Mouse (Mus musculus): ENCODE data around the gene Micall2.

DNA sequence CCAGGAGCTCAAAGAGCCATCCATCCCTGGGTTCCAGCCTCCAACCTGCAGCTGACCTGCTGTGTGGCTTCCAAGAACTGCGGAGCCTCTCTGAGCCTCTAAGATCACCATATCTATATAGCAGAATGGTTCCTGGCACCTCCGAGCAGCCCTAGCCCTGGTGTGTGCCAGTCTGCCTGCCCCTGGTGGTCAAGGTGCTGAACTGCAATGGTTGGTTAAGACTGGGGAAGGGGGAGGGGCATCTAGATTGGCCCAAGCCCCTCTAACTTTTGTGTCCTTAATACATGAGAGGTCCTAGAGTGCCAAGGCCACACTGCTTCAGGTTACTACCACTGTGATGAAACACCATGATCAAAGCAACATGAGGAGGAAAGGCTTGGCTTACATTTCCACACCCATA is 33.2 kb downstream of the Micall2 start:
- TF ChIP-seq CTCF (IDR thresholded peaks at IDR 0.05; ENCODE audit: low read depth) (peak; percentile 23), EP300 (IDR thresholded peaks at IDR 0.05; ENCODE audit: low read depth) (no peak)

All from heart, postnatal 0 days (tissue).